Mouse (Mus musculus) neural tube, embryonic 15.5 days (tissue): Measurements from ENCODE around the gene Polr2a. TPM values are rescaled to one million over a fixed set of nuclear protein-coding genes. Genes with fewer than 3 reads are reported as not detected.

Experiments used
- ATAC-seq: fragments of 200-750 bp; cut with Nextera tagmentation; 2 replicates; pipeline ENCODE4 v1.8.0; 2017; ENCODE audit warnings: mild to moderate bottlenecking, moderate TSS enrichment, moderate library complexity; ENCODE audit not compliant: low FRiP score
- H3K27ac ChIP-seq: fragments of 300-500 bp; sonication (generic); replicated peaks from 2 replicates; pipeline ENCODE4 v1.5.1; 2015; ENCODE audit warnings: mild to moderate bottlenecking, inconsistent platforms
- H3K27me3 ChIP-seq: fragments of 300-500 bp; sonication (generic); replicated peaks from 2 replicates; pipeline ENCODE4 v1.6.1; 2015; ENCODE audit warnings: inconsistent platforms
- H3K36me3 ChIP-seq: fragments of 300-500 bp; sonication (generic); 2 replicates; pipeline ENCODE4 v1.6.1; 2015; ENCODE audit warnings: inconsistent platforms
- H3K4me1 ChIP-seq: fragments of 300-500 bp; sonication (generic); 2 replicates; pipeline ENCODE4 v1.6.1; 2015; ENCODE audit warnings: inconsistent platforms
- H3K4me2 ChIP-seq: fragments of 300-500 bp; sonication (generic); 2 replicates; pipeline ENCODE4 v1.6.1; 2015; ENCODE audit warnings: inconsistent platforms, mild to moderate bottlenecking, moderate library complexity
- H3K4me3 ChIP-seq: fragments of 300-500 bp; sonication (generic); replicated peaks from 2 replicates; pipeline ENCODE4 v1.5.1; 2015; ENCODE audit warnings: mild to moderate bottlenecking, inconsistent platforms
- H3K9ac ChIP-seq: fragments of 300-500 bp; sonication (generic); replicated peaks from 2 replicates; pipeline ENCODE4 v1.6.1; 2015; ENCODE audit warnings: mild to moderate bottlenecking, inconsistent platforms
- H3K9me3 ChIP-seq: fragments of 300-500 bp; sonication (generic); replicated peaks from 2 replicates; pipeline ENCODE4 v1.6.1; 2016; ENCODE audit warnings: inconsistent platforms
- WGBS: fragments of 180-500 bp; shearing (Covaris S2); methylation state at CpG from one replicate; pipeline ENCODE4 v1.1.7; 2015; ENCODE audit warnings: mixed read lengths; 5-methylcytosine and 5-hydroxymethylcytosine counted together
- polyA plus RNA-seq: library from polyadenylated mRNA; unstranded; fragments of >200 nt; fragmentation: Nextera tagmentation; extraction: Ambion mirVana; gene quantifications from 2 replicates; pipeline ENCODE4 v1.2.1, GENCODE M21; 2015

Gene Polr2a
- polyA plus RNA-seq, 1 experiment from 2014 or later, result 13.2 TPM

GRCm38 (mm10) chr11:69800138-69800391 is 41.6 kb upstream of the Polr2a start:
- H3K4me2 ChIP-seq, result peak overlapping the region; percentile 87
- H3K9ac ChIP-seq, result peak overlapping the region; percentile 57
- peaks cover 24% of the 10 kb centered on the region for H3K27me3 ChIP-seq
- 0% methylated on average over 11 of the region's 11 CpGs for WGBS
- peaks cover 71% of the 10 kb centered on the region for H3K4me1 ChIP-seq
- H3K36me3 ChIP-seq, result no peaks in the 10 kb centered on the region
- no peaks in the 10 kb centered on the region for H3K9me3 ChIP-seq
- H3K4me3 ChIP-seq, result peak overlapping the region; percentile 63
- peak; percentile 12; the same call in 1 of the 2 replicates for ATAC-seq
- H3K27ac ChIP-seq, result peak overlapping the region; percentile 94

DNA sequence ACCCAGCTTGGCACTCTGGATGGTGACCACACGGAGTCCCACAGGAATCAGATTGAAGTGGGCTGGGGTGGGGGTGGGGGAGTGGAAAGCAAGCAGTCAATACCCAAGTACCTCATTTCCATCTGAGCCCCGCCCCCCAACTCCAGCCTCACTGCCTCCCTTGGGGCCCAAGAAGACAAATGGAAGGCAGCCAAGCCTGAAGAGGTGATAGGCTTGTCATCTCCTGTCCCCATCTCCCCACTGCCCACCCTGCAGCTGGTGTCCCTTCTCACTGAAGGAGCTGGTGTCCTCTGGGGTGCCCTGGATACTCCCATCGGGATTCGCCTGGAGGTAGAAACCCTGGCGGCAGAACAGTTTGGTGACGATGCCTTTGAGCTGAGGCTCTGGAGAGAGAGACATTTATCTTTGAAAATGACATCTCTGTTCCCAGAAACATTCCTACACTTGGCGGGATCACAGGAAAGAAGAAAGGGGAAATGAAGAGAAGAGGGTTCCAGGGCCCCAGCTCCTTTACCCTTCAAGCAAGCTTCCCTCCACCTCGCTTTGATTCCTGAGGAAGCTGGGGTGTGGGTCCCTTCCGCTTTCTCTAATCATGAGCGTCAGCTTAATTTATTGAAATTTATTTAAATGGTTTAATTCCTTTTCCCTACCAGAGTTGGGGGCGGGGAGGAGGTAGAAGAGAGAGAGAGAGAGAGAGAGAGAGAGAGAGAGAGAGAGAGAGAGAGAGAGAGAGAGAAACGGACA is 41.1 kb upstream of the Polr2a start:
- ATAC-seq, result no peak
- H3K9ac ChIP-seq, result peak overlapping the region; percentile 57
- H3K9me3 ChIP-seq, result no peaks in the 10 kb centered on the region
- H3K27ac ChIP-seq, result peak overlapping the region; percentile 94
- H3K27me3 ChIP-seq, result peaks cover 22% of the 10 kb centered on the region
- WGBS, result 13% methylated on average over 12 of the region's 12 CpGs
- no peaks in the 10 kb centered on the region for H3K36me3 ChIP-seq
- H3K4me2 ChIP-seq, result peak overlapping the region; percentile 87
- H3K4me1 ChIP-seq, result peaks cover 68% of the 10 kb centered on the region
- peak overlapping the region; percentile 63 for H3K4me3 ChIP-seq

GRCm38 (mm10) chr11:69797924-69798323 is 39.5 kb upstream of the Polr2a start:
- Histone ChIP-seq H3K9ac (no peak overlapping the region), H3K36me3 (no peaks in the 10 kb centered on the region), H3K4me3 (no peak overlapping the region), H3K4me1 (peaks cover 52% of the 10 kb centered on the region), H3K9me3 (no peaks in the 10 kb centered on the region), H3K4me2 (no peak overlapping the region), H3K27ac (no peak overlapping the region), H3K27me3 (peaks cover 30% of the 10 kb centered on the region)
- 81% methylated on average over 7 of the region's 7 CpGs for WGBS
- ATAC-seq, result no peak

DNA sequence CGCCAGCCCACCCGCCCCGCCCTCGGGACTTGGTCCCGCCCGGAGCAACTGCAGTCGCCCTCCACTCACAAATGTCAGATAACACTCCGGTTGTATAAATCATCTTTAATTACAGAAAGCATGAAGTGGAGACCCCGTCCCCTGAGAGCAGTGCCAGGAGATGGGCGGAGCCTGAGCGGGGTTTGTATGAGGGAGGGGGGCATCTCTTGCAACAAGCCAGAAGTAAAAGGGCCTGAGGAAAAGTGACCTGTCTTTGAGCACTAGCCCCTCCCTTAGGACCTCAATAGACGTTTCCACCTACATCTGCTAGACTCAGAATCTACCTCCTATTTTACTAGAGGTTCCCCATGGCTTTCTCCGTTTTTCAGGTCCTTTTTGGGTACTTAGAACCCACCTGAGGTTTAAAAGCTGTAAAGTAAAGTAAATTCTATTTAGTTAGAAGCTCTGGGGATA is 37.6 kb upstream of the Polr2a start:
- Histone ChIP-seq H3K27me3 (peaks cover 30% of the 10 kb centered on the region), H3K9me3 (no peaks in the 10 kb centered on the region), H3K4me1 (peaks cover 33% of the 10 kb centered on the region), H3K4me2 (peak overlapping the region; percentile 85), H3K4me3 (peak overlapping the region; percentile 46), H3K27ac (no peak overlapping the region), H3K9ac (no peak overlapping the region; the same call in 1 of the 2 replicates), H3K36me3 (no peaks in the 10 kb centered on the region)
- WGBS, result 1% methylated on average over 13 of the region's 13 CpGs
- ATAC-seq, result no peak

GRCm38 (mm10) chr11:69795168-69795982 is 36.9 kb upstream of the Polr2a start, which contains the start of gene Chrnb1:
Chrnb1 (minus strand) TSS chr11:69795943.
- H3K36me3 ChIP-seq, result no peaks in the 10 kb centered on the region
- peak within 1 kb of the TSS; percentile 85 for H3K4me2 ChIP-seq
- ATAC-seq, result peak; percentile 89
- 2% methylated on average over 52 of the region's 52 CpGs for WGBS
- peaks cover 30% of the 10 kb centered on the region for H3K27me3 ChIP-seq
- H3K4me1 ChIP-seq, result peaks cover 28% of the 10 kb centered on the region
- H3K9ac ChIP-seq, result peak within 1 kb of the TSS; percentile 43
- H3K27ac ChIP-seq, result 0 out of 2 replicates have a peak within 1 kb of the TSS, but pooled peaks have one; percentile 33
- no peaks in the 10 kb centered on the region for H3K9me3 ChIP-seq
- peak within 1 kb of the TSS; percentile 46 for H3K4me3 ChIP-seq

DNA sequence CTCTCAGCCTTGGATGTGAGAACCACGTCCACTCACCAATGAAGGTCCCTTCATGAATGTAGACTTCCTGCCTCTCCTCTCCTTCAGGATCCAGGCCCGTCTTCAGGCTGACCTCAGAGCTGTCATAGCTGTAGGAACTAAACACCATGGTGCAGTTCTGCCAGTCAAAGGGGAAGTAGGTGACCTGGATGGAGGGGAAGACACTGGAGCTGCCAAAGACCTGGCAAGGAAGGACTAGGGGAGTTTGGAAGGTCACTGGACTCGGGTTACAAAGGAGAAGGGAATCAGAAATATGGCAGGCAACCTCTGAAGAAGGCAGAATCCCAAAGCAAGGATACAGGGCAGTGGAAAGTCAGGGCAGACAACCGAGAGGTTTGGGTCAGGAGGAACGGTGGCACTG is 35.0 kb upstream of the Polr2a start:
- ATAC-seq, result no peak
- Histone ChIP-seq H3K4me3 (no peak overlapping the region), H3K27ac (no peak overlapping the region), H3K9me3 (no peaks in the 10 kb centered on the region), H3K36me3 (no peaks in the 10 kb centered on the region), H3K4me2 (no peak overlapping the region), H3K9ac (no peak overlapping the region), H3K27me3 (peaks cover 30% of the 10 kb centered on the region), H3K4me1 (peaks cover 12% of the 10 kb centered on the region)
- 67% methylated on average over 5 of the region's 5 CpGs for WGBS

DNA sequence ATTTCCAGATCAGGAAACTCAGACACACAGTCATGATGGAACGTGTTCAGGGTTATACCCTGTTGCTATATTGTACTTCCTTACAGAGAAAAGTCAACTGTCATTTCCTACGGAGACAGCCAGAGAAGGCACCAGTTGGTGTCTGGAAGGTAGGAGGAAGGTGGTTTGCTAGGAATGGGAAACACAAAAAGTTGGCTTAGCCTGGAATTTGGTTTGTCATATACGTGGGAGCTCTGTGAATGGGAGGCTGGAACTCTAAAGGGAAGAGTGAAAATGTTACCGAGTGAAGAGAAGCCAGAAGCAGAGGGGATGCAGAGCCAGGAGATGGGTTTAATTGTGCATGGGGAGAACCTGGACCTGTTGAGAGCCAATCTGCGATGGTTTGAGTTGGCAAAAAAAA is 33.0 kb upstream of the Polr2a start:
- no peak overlapping the region for H3K27ac ChIP-seq
- H3K27me3 ChIP-seq, result peaks cover 17% of the 10 kb centered on the region
- 77% methylated on average over 5 of the region's 5 CpGs for WGBS
- H3K36me3 ChIP-seq, result no peaks in the 10 kb centered on the region
- no peak overlapping the region for H3K4me3 ChIP-seq
- no peak for ATAC-seq
- peaks cover 12% of the 10 kb centered on the region for H3K4me1 ChIP-seq
- no peak overlapping the region for H3K9ac ChIP-seq
- H3K9me3 ChIP-seq, result no peaks in the 10 kb centered on the region
- no peak overlapping the region for H3K4me2 ChIP-seq

GRCm38 (mm10) chr11:69789431-69789830 is 31.0 kb upstream of the Polr2a start:
- 75% methylated on average over 5 of the region's 5 CpGs for WGBS
- no peak overlapping the region for H3K9ac ChIP-seq
- no peak overlapping the region for H3K27ac ChIP-seq
- H3K36me3 ChIP-seq, result no peaks in the 10 kb centered on the region
- H3K9me3 ChIP-seq, result no peaks in the 10 kb centered on the region
- H3K27me3 ChIP-seq, result peaks cover 8% of the 10 kb centered on the region
- no peak overlapping the region for H3K4me3 ChIP-seq
- H3K4me1 ChIP-seq, result no peaks in the 10 kb centered on the region
- H3K4me2 ChIP-seq, result no peak overlapping the region
- ATAC-seq, result no peak

DNA sequence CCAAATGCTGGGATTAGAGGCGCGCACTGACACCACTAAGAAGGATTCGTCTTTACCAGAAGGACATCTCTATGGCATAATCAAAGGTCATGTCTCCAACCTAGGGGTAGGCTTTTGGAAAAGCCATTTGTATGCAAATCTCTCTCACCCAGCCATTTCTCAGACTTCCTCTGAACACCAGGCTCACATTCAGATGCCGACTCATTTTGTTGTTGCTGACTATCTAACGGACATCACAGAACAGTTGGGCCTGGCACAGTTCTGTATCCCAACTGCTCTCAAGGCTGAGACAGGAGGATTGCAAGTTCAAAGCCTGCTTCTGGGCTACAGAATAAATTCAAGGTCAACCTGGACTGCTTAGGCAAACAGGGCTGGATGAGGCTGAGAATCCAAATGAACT is 28.9 kb upstream of the Polr2a start:
- Histone ChIP-seq H3K9ac (no peak overlapping the region), H3K9me3 (no peaks in the 10 kb centered on the region), H3K4me3 (no peak overlapping the region), H3K27ac (no peak overlapping the region), H3K4me1 (no peaks in the 10 kb centered on the region), H3K36me3 (no peaks in the 10 kb centered on the region), H3K4me2 (no peak overlapping the region), H3K27me3 (no peaks in the 10 kb centered on the region)
- ATAC-seq, result no peak
- 90% methylated on average over 5 of the region's 5 CpGs for WGBS

DNA sequence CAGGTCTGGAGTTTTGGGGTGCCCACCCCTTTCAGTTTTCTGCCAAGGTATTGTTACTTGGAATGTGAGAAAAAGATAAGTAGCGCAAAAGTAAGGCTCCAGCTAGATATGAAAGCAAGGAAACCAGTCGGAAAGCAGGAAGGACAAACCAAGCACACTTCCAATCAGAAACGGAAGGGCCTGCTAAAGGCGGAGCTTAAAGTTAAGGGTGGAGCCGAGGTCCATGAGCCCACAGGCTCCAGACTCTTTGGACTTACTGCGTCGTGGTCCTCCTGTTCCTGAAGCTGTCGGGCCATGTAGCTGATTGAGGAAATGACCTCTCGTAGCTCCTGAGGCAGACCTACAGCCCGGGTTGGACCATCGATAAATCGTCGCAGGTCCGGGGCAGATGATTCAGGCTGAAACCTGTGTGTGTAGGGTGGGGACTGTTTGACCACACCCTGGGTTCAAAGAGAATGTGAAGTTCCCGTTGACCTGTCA is 26.4 kb upstream of the Polr2a start:
- Histone ChIP-seq H3K36me3 (no peaks in the 10 kb centered on the region), H3K4me3 (no peak overlapping the region), H3K9ac (no peak overlapping the region), H3K4me1 (no peaks in the 10 kb centered on the region), H3K27me3 (no peaks in the 10 kb centered on the region), H3K27ac (no peak overlapping the region), H3K9me3 (no peaks in the 10 kb centered on the region), H3K4me2 (peak overlapping the region; percentile 3)
- WGBS, result 47% methylated on average over 15 of the region's 15 CpGs
- no peak for ATAC-seq

GRCm38 (mm10) chr11:69781828-69782227 is 23.4 kb upstream of the Polr2a start:
- H3K27me3 ChIP-seq, result no peaks in the 10 kb centered on the region; the same call in 1 of the 2 replicates
- WGBS, result 31% methylated on average over 4 of the region's 4 CpGs
- H3K9me3 ChIP-seq, result no peaks in the 10 kb centered on the region
- H3K9ac ChIP-seq, result no peak overlapping the region
- H3K27ac ChIP-seq, result no peak overlapping the region
- no peak overlapping the region for H3K4me3 ChIP-seq
- peaks cover 15% of the 10 kb centered on the region for H3K36me3 ChIP-seq
- no peak for ATAC-seq
- no peak overlapping the region for H3K4me2 ChIP-seq
- no peaks in the 10 kb centered on the region for H3K4me1 ChIP-seq

DNA sequence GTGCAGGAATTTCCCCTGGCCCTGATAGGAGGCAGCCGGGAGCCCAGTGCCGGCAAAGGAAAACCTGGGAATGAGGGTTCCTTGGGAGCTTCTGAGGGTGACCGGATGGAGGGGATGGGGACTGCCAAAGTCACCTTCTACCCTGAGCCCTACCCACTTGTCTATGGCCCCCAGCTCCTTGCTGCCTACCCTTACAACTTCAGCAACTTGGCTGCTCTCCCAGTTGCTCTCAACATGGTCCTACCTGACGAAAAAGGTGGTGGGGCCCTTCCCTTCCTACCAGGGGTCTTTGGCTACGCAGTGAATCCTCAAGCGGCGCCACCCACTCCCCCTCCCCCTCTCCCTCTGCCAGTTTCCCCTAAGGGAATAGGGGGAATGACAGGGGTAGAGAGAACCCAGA is 20.5 kb upstream of the Polr2a start:
- H3K36me3 ChIP-seq, result peaks cover 33% of the 10 kb centered on the region
- no peak for ATAC-seq
- no peak overlapping the region for H3K27ac ChIP-seq
- no peaks in the 10 kb centered on the region for H3K4me1 ChIP-seq
- no peak overlapping the region for H3K4me2 ChIP-seq
- H3K27me3 ChIP-seq, result no peaks in the 10 kb centered on the region; the same call in 1 of the 2 replicates
- H3K9ac ChIP-seq, result no peak overlapping the region
- 54% methylated on average over 7 of the region's 7 CpGs for WGBS
- H3K4me3 ChIP-seq, result no peak overlapping the region
- no peaks in the 10 kb centered on the region for H3K9me3 ChIP-seq
